Mouse (Mus musculus) layer of hippocampus, adult 18-20 months (tissue): ENCODE data around the gene Scnn1b. TPM values are rescaled to one million over a fixed set of nuclear protein-coding genes. Genes with fewer than 3 reads are reported as not detected.

Source experiments
- DNase-seq, 2 experiments: peaks; one replicate each; pipeline ENCODE4 v3.0.0; 2022; ENCODE audit warnings: low spot score in 2 of 2
- long read RNA-seq: library from polyadenylated mRNA; stranded (forward); transcript quantifications from one replicate; pipeline ENCODE4 v2.0.0, GENCODE M21; 2021
- total RNA-seq, 2 experiments: library from RNA; stranded (reverse); gene quantifications; 2 replicates each; pipeline ENCODE4 v1.2.3; 2021

The Scnn1b gene
- total RNA-seq: not detected
- long read RNA-seq: 0 reads

- DNase-seq: no peak
Measured at GRCm38 (mm10) chr7:121864858-121865585, at the start of gene Scnn1b. Scnn1b (plus strand) TSS chr7:121865038.

- DNase-seq: no peak
Measured at GRCm38 (mm10) chr7:121821632-121822031, 43.2 kb upstream of the Scnn1b start.

- DNase-seq: no peak
Measured at GRCm38 (mm10) chr7:121828481-121828880, 36.4 kb upstream of the Scnn1b start.

- no peak for DNase-seq
Measured at GRCm38 (mm10) chr7:121835392-121835791, 29.4 kb upstream of the Scnn1b start.

GRCm38 (mm10) chr7:121836827-121837226, 28.0 kb upstream of the Scnn1b start:
- peak; percentile 22 to 56 for DNase-seq

- DNase-seq: peak; percentile 61 to 70
Measured at GRCm38 (mm10) chr7:121840810-121841209, 24.0 kb upstream of the Scnn1b start.

GRCm38 (mm10) chr7:121842234-121842633, 22.6 kb upstream of the Scnn1b start:
- no peak for DNase-seq

- DNase-seq: no peak
Measured at GRCm38 (mm10) chr7:121845964-121846363, 18.9 kb upstream of the Scnn1b start.

- no peak for DNase-seq
Measured at GRCm38 (mm10) chr7:121848537-121849168, 16.2 kb upstream of the Scnn1b start.

- DNase-seq: peak in 1 of 2 experiments; percentile 16
Measured at GRCm38 (mm10) chr7:121857177-121857884, 7.5 kb upstream of the Scnn1b start.

GRCm38 (mm10) chr7:121858939-121859338, 5.9 kb upstream of the Scnn1b start:
- no peak for DNase-seq

GRCm38 (mm10) chr7:121871631-121872030, 6.8 kb downstream of the Scnn1b start:
- DNase-seq: no peak

- no peak for DNase-seq
Measured at GRCm38 (mm10) chr7:121873998-121874397, 9.2 kb downstream of the Scnn1b start.

GRCm38 (mm10) chr7:121874784-121875183, 9.9 kb downstream of the Scnn1b start:
- DNase-seq: no peak

GRCm38 (mm10) chr7:121880246-121880645, 15.4 kb downstream of the Scnn1b start:
- no peak for DNase-seq

- DNase-seq: peak in 1 of 2 experiments; percentile 14
Measured at GRCm38 (mm10) chr7:121890636-121891360, 26.0 kb downstream of the Scnn1b start.

GRCm38 (mm10) chr7:121896689-121897088, 31.9 kb downstream of the Scnn1b start:
- DNase-seq: no peak

GRCm38 (mm10) chr7:121899311-121899710, 34.5 kb downstream of the Scnn1b start:
- DNase-seq: peak in 1 of 2 experiments; percentile 9

GRCm38 (mm10) chr7:121899940-121900339, 35.1 kb downstream of the Scnn1b start:
- no peak for DNase-seq

- no peak for DNase-seq
Measured at GRCm38 (mm10) chr7:121902757-121903411, 38.0 kb downstream of the Scnn1b start.

GRCm38 (mm10) chr7:121906879-121907278, 42.0 kb downstream of the Scnn1b start:
- no peak for DNase-seq
